Mouse (Mus musculus): ENCODE results near the gene Mcts2.

DNA sequence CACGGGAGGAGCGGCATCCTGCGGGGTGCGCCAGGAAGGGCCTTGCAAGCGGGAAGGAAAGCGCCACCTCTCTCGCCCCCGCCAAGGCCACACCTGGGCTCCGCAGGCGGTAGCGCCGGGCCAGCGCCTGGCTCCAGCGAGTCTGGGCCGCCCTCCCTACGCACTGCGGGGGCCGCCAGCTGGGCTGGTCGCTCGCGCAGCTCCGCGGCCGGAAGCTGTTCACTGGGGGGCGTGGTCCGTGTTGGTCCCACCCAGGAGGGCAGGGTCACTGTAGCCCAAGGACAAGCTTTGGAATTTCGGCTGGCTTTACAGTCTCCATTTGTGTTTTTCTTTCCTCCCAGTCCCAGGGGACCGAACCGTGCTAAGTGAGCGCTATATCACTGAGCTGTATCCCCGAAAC lies 20.8 kb downstream of the Mcts2 start:
- TF ChIP-seq POLR2A (IDR thresholded peaks at IDR 0.05; ENCODE audit: borderline replicate concordance, low read depth, low read length) (no peak), CTCF (IDR thresholded peaks at IDR 0.05; ENCODE audit: low read depth, low read length) (no peak)

Data from bone marrow macrophage, adult 2 months (primary cell).